Mouse (Mus musculus) MEL (cell line): ENCODE results near the gene Cactin. TPM values are rescaled to one million over a fixed set of nuclear protein-coding genes. Genes with fewer than 3 reads are reported as not detected.

ENCODE experiments used
- DNase-seq: peaks from one replicate; pipeline ENCODE4 v3.0.0; 2011; ENCODE audit warnings: low read depth, low spot score
- H3K27ac ChIP-seq: 2 replicates; pipeline ENCODE4 v1.5.1; 2012; ENCODE audit warnings: low read depth, mild to moderate bottlenecking, control low read depth, low read length, moderate library complexity; ENCODE audit not compliant: control insufficient read depth
- H3K27me3 ChIP-seq, 2 experiments: fragments of 150-350 bp in 1 of 2; sonication (generic) in 1 of 2; 2 replicates each; pipeline ENCODE4 v1.6.1; 2012; ENCODE audit warnings: low read length in 2 of 2, mild to moderate bottlenecking in 2 of 2, improper control_type of control experiment in 1 of 2, moderate library complexity in 1 of 2; ENCODE audit not compliant: insufficient read depth in 2 of 2, control insufficient read depth in 1 of 2
- H3K36me3 ChIP-seq, 2 experiments: 2 replicates each; pipeline ENCODE4 v1.6.1; 2012 to 2014; ENCODE audit warnings: low read length in 2 of 2, improper control_type of control experiment in 1 of 2, inconsistent platforms in 1 of 2, mild to moderate bottlenecking in 1 of 2; ENCODE audit not compliant: insufficient read depth in 2 of 2, control insufficient read depth in 1 of 2
- H3K4me1 ChIP-seq, 2 experiments: fragments of 150-350 bp in 1 of 2; sonication (generic) in 1 of 2; 2 replicates each; pipeline ENCODE4 v1.6.1; 2012; ENCODE audit warnings: low read length in 2 of 2, improper control_type of control experiment in 1 of 2, mild to moderate bottlenecking in 1 of 2; ENCODE audit not compliant: insufficient read depth in 2 of 2, control insufficient read depth in 1 of 2
- H3K4me3 ChIP-seq, 2 experiments: fragments of 150-350 bp in 1 of 2; sonication (generic) in 1 of 2; 2 replicates each; pipeline ENCODE4 v1.5.1; 2012; ENCODE audit warnings: low read depth in 2 of 2, low read length in 2 of 2, mild to moderate bottlenecking in 2 of 2, moderate library complexity in 2 of 2, control low read depth in 1 of 2, improper control_type of control experiment in 1 of 2; ENCODE audit not compliant: control insufficient read depth in 1 of 2, insufficient read depth in 1 of 2
- H3K79me2 ChIP-seq: 2 replicates; pipeline ENCODE4 v1.6.1; 2012; ENCODE audit warnings: mild to moderate bottlenecking, low read length, moderate library complexity; ENCODE audit not compliant: control insufficient read depth, poor library complexity, insufficient read depth
- H3K9ac ChIP-seq: 2 replicates; pipeline ENCODE4 v1.6.1; 2012; ENCODE audit warnings: low read depth, mild to moderate bottlenecking, control low read depth, low read length, moderate library complexity; ENCODE audit not compliant: control insufficient read depth, poor library complexity, severe bottlenecking
- H3K9me3 ChIP-seq: fragments of 150-350 bp; sonication (generic); replicated peaks from 2 replicates; pipeline ENCODE4 v1.6.1; 2012; ENCODE audit warnings: mild to moderate bottlenecking, low read length, improper control_type of control experiment, moderate library complexity; ENCODE audit not compliant: insufficient read depth
- BHLHE40 ChIP-seq: IDR thresholded peaks from 2 replicates; pipeline ENCODE4 v1.6.1; 2012; ENCODE audit warnings: low read depth, mild to moderate bottlenecking, inconsistent platforms, low read length, improper control_type of control experiment, borderline replicate concordance
- CHD1 ChIP-seq: IDR thresholded peaks from 2 replicates; pipeline ENCODE4 v1.6.1; 2012; ENCODE audit warnings: low read depth, mild to moderate bottlenecking, inconsistent platforms, low read length, improper control_type of control experiment
- CTCF ChIP-seq, 3 experiments: IDR thresholded peaks in 2 of 3; conservative IDR thresholded peaks in 1 of 3; 2 replicates each; pipeline ENCODE4 v1.5.1; 2011 to 2012; ENCODE audit warnings: low read length in 3 of 3, low read depth in 2 of 3, mild to moderate bottlenecking in 2 of 3, improper control_type of control experiment in 1 of 3, inconsistent platforms in 1 of 3, mixed read lengths in 1 of 3, moderate library complexity in 1 of 3; ENCODE audit not compliant: control insufficient read depth in 1 of 3, insufficient read depth in 1 of 3, poor library complexity in 1 of 3, severe bottlenecking in 1 of 3
- ELF1 ChIP-seq: IDR thresholded peaks from 2 replicates; pipeline ENCODE4 v1.6.1; 2014; ENCODE audit warnings: low read depth, mild to moderate bottlenecking, inconsistent platforms, low read length, improper control_type of control experiment, moderate library complexity
- EP300 ChIP-seq, 2 experiments: IDR thresholded peaks; 2 replicates each; pipeline ENCODE4 v1.6.1; 2011; ENCODE audit warnings: improper control_type of control experiment in 2 of 2, low read length in 2 of 2, low read depth in 1 of 2, mild to moderate bottlenecking in 1 of 2
- GABPA ChIP-seq: IDR thresholded peaks from 2 replicates; pipeline ENCODE4 v1.6.1; 2012; ENCODE audit warnings: low read depth, mild to moderate bottlenecking, inconsistent platforms, low read length, improper control_type of control experiment, moderate library complexity
- GATA1 ChIP-seq: IDR thresholded peaks from 2 replicates; pipeline ENCODE4 v1.6.1; 2011; ENCODE audit warnings: low read depth, low read length, improper control_type of control experiment
- HCFC1 ChIP-seq: IDR thresholded peaks from 2 replicates; pipeline ENCODE4 v1.6.1; 2012; ENCODE audit warnings: low read depth, mild to moderate bottlenecking, inconsistent platforms, low read length, improper control_type of control experiment, moderate library complexity
- MAX ChIP-seq: IDR thresholded peaks from 2 replicates; pipeline ENCODE4 v1.6.1; 2011; ENCODE audit warnings: low read length, improper control_type of control experiment
- MYB ChIP-seq: IDR thresholded peaks from 2 replicates; pipeline ENCODE4 v1.6.1; 2011; ENCODE audit warnings: mild to moderate bottlenecking, low read depth, low read length, improper control_type of control experiment
- MYC ChIP-seq: IDR thresholded peaks from 2 replicates; pipeline ENCODE4 v1.6.1; 2011; ENCODE audit warnings: low read depth, mild to moderate bottlenecking, low read length, improper control_type of control experiment, moderate library complexity
- NELFE ChIP-seq: IDR thresholded peaks from 2 replicates; pipeline ENCODE4 v1.6.1; 2011; ENCODE audit warnings: low read depth, low read length, improper control_type of control experiment
- NRF1 ChIP-seq: IDR thresholded peaks from 2 replicates; pipeline ENCODE4 v1.6.1; 2014; ENCODE audit warnings: low read depth, mild to moderate bottlenecking, inconsistent platforms, low read length, improper control_type of control experiment, moderate library complexity; ENCODE audit not compliant: poor library complexity, insufficient read depth, severe bottlenecking
- POLR2A ChIP-seq, 2 experiments: IDR thresholded peaks; 2 replicates each; pipeline ENCODE4 v1.6.1; 2011 to 2012; ENCODE audit warnings: low read length in 2 of 2, mild to moderate bottlenecking in 2 of 2, control low read depth in 1 of 2, improper control_type of control experiment in 1 of 2, low read depth in 1 of 2, moderate library complexity in 1 of 2; ENCODE audit not compliant: control insufficient read depth in 1 of 2, insufficient read depth in 1 of 2, poor library complexity in 1 of 2
- POLR2AphosphoS2 ChIP-seq: IDR thresholded peaks from 2 replicates; pipeline ENCODE4 v1.6.1; 2011; ENCODE audit warnings: low read length, improper control_type of control experiment
- POLR2AphosphoS5 ChIP-seq: IDR thresholded peaks from 2 replicates; pipeline ENCODE4 v1.6.1; 2012; ENCODE audit warnings: low read depth, borderline replicate concordance, mild to moderate bottlenecking, inconsistent platforms, low read length, moderate library complexity, mixed read lengths
- SIN3A ChIP-seq: IDR thresholded peaks from 2 replicates; pipeline ENCODE4 v1.6.1; 2012; ENCODE audit warnings: low read length, improper control_type of control experiment, inconsistent platforms
- TBP ChIP-seq: IDR thresholded peaks from 2 replicates; pipeline ENCODE4 v1.8.0; 2011; ENCODE audit warnings: low read depth, low read length, improper control_type of control experiment
- TCF12 ChIP-seq: IDR thresholded peaks from 2 replicates; pipeline ENCODE4 v1.6.1; 2014; ENCODE audit warnings: low read depth, mild to moderate bottlenecking, inconsistent platforms, low read length, improper control_type of control experiment, moderate library complexity
- UBTF ChIP-seq: IDR thresholded peaks from 2 replicates; pipeline ENCODE4 v1.6.1; 2012; ENCODE audit warnings: low read depth, mild to moderate bottlenecking, inconsistent platforms, low read length, improper control_type of control experiment, moderate library complexity, borderline replicate concordance; ENCODE audit not compliant: insufficient read depth
- USF2 ChIP-seq, 2 experiments: IDR thresholded peaks; 2 replicates each; pipeline ENCODE4 v1.6.1; 2011 to 2012; ENCODE audit warnings: improper control_type of control experiment in 2 of 2, low read length in 2 of 2, borderline replicate concordance in 1 of 2, inconsistent platforms in 1 of 2, low read depth in 1 of 2, mild to moderate bottlenecking in 1 of 2; ENCODE audit not compliant: insufficient read depth in 1 of 2
- ZC3H11A ChIP-seq: IDR thresholded peaks from 2 replicates; pipeline ENCODE4 v1.6.1; 2012; ENCODE audit warnings: low read depth, mild to moderate bottlenecking, inconsistent platforms, low read length, improper control_type of control experiment
- ZKSCAN1 ChIP-seq: IDR thresholded peaks from 2 replicates; pipeline ENCODE4 v1.6.1; 2012; ENCODE audit warnings: low read depth, mild to moderate bottlenecking, inconsistent platforms, low read length, improper control_type of control experiment, moderate library complexity
- polyA plus RNA-seq, 2 experiments: library from polyadenylated mRNA; stranded (reverse) in 1 of 2; unstranded in 1 of 2; fragments of >175 nt in 1 of 2; fragments of >200 nt in 1 of 2; gene quantifications; 2 replicates each; pipeline versions ENCODE4 v1.2.1 to v1.2.4; 2012; ENCODE audit warnings: low replicate concordance in 2 of 2, low read depth in 1 of 2; ENCODE audit not compliant: insufficient read length in 2 of 2, insufficient read depth in 1 of 2, missing spikeins in 1 of 2
- total RNA-seq: library from RNA; depleted of rRNA; stranded (reverse); fragments of 300-350 nt; gene quantifications from 2 replicates; pipeline ENCODE4 v1.2.3, GENCODE M21; 2012

Cactin gene
- total and polyA plus RNA-seq, 3 experiments = 47.6 to 66.8 TPM; not detected in 1

- DNase-seq = no peak
- Histone ChIP-seq H3K27me3 (no peaks in the 10 kb centered on the region), H3K36me3 (peaks cover 2 to 3% of the 10 kb centered on the region in 2 experiments; a peak in 2 of 4 replicates), H3K27ac (no peak overlapping the region), H3K4me3 (no peak overlapping the region), H3K9me3 (no peaks in the 10 kb centered on the region), H3K4me1 (peaks cover 0 to 1% of the 10 kb centered on the region in 2 experiments; a peak in 2 of 4 replicates), H3K79me2 (peaks cover 10% of the 10 kb centered on the region), H3K9ac (no peak overlapping the region)
- no peak for TF ChIP-seq NELFE
- TF ChIP-seq NRF1 = no peak
- no peak for TF ChIP-seq GABPA
- no peak for TF ChIP-seq CHD1
- TF ChIP-seq POLR2A (IDR thresholded peaks at IDR 0.05; ENCODE audit: control insufficient read depth in 1 of 2, insufficient read depth in 1 of 2, low read depth in 1 of 2, low read length in 2 of 2, poor library complexity in 1 of 2) = no peak
- TF ChIP-seq POLR2AphosphoS2 = no peak
- TF ChIP-seq GATA1 = no peak
- no peak for TF ChIP-seq UBTF
- no peak for TF ChIP-seq EP300 (IDR thresholded peaks at IDR 0.05; ENCODE audit: low read depth in 1 of 2, low read length in 2 of 2)
Observed at GRCm38 (mm10) chr10:81326858-81327257, 6.0 kb downstream of the Cactin start.

DNA sequence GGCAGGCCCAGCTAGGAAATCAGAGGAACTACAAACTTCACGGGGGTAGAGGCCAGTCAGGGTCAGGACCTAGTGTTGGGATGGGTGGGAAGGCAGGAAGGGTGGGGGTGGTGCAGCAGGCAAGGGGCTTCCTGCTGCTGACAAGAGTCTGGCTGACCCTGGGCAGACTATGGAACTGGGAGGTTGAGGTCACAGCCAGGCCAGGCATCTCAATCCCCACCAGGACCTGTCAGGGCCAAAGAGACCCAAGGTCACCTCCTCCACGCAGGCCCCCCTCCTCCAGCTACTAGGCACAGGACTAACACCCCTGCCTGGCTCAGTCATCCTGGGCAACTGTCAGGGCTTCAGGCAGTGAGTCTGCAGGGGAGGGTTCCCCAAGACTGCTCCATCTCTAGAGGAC lies 7.1 kb downstream of the Cactin start:
- TF ChIP-seq POLR2AphosphoS5 (no peak), CHD1 (no peak), SIN3A (no peak), MAX (no peak), BHLHE40 (no peak), ZC3H11A (no peak), MYC (no peak), CTCF (IDR thresholded peaks at IDR 0.05 in 2 of 3, conservative IDR thresholded peaks at IDR 0.05 in 1 of 3; ENCODE audit: control insufficient read depth in 1 of 3, insufficient read depth in 1 of 3, low read depth in 2 of 3, low read length in 3 of 3, poor library complexity in 1 of 3, severe bottlenecking in 1 of 3) (no peak), TBP (no peak), POLR2A (IDR thresholded peaks at IDR 0.05; ENCODE audit: control insufficient read depth in 1 of 2, insufficient read depth in 1 of 2, low read depth in 1 of 2, low read length in 2 of 2, poor library complexity in 1 of 2) (no peak), NRF1 (no peak), TCF12 (no peak), NELFE (no peak), USF2 (IDR thresholded peaks at IDR 0.05; ENCODE audit: borderline replicate concordance in 1 of 2, insufficient read depth in 1 of 2, low read depth in 1 of 2, low read length in 2 of 2) (no peak), HCFC1 (no peak), MYB (no peak), ELF1 (no peak), ZKSCAN1 (no peak), UBTF (no peak)
- TF ChIP-seq, all 39 proteins: peak for 0
- DNase-seq = no peak
- H3K9ac ChIP-seq = no peak overlapping the region
- H3K27me3 ChIP-seq = no peaks in the 10 kb centered on the region
- H3K4me1 ChIP-seq = no peaks in the 10 kb centered on the region
- H3K79me2 ChIP-seq = peaks cover 1% of the 10 kb centered on the region
- H3K36me3 ChIP-seq = 0 out of 4 replicates have a peak, but pooled peaks cover 0 to 2% of the 10 kb centered on the region in 2 experiments
- no peak overlapping the region for H3K27ac ChIP-seq
- no peak overlapping the region for H3K4me3 ChIP-seq
- H3K9me3 ChIP-seq = no peaks in the 10 kb centered on the region
